Mouse (Mus musculus): ENCODE results near the gene Dpy19l1. TPM values are rescaled to one million over a fixed set of nuclear protein-coding genes. Genes with fewer than 3 reads are reported as not detected.

The Dpy19l1 gene
- polyA plus RNA-seq, 2 experiments, result 10.9 to 17.9 TPM

GRCm38 (mm10) chr9:24513290-24514077 is 10.5 kb upstream of the Dpy19l1 start:
- no peak overlapping the region for H3K27ac ChIP-seq
- H3K9ac ChIP-seq (replicated peaks), result no peak overlapping the region

GRCm38 (mm10) chr9:24512121-24512539 is 9.2 kb upstream of the Dpy19l1 start:
- DNase-seq (ENCODE audit: low read depth in 3 of 3, low spot score in 3 of 3), result no peak
- no peaks in the 10 kb centered on the region for H3K9me3 ChIP-seq (ENCODE audit: control insufficient read depth, low read length)
- H3K36me3 ChIP-seq (replicated peaks; ENCODE audit: control insufficient read depth, insufficient read depth, low read depth), result no peaks in the 10 kb centered on the region
- H3K4me2 ChIP-seq (ENCODE audit: low read depth), result no peak overlapping the region
- no peak for TF ChIP-seq EP300 (IDR thresholded peaks at IDR 0.05; ENCODE audit: low read depth)
- TF ChIP-seq CTCF (IDR thresholded peaks at IDR 0.05; ENCODE audit: low read depth), result no peak
- ATAC-seq (ENCODE audit: insufficient read depth), result no peak
- H3K9ac ChIP-seq (replicated peaks), result no peak overlapping the region
- H3K27me3 ChIP-seq (ENCODE audit: control insufficient read depth, insufficient read depth, low read length), result no peaks in the 10 kb centered on the region
- 66% methylated on average over 5 of the region's 5 CpGs for WGBS (ENCODE audit: insufficient replicate concordance)
- H3K4me1 ChIP-seq (replicated peaks; ENCODE audit: control insufficient read depth in 2 of 2, insufficient read depth in 2 of 2, low read length in 1 of 2), result peaks cover 0 to 3% of the 10 kb centered on the region in 2 experiments; a peak in 1 of 4 replicates
- H3K4me3 ChIP-seq (ENCODE audit: insufficient read depth in 1 of 2, low read depth in 2 of 2, low read length in 2 of 2), result no peak overlapping the region
- no peak overlapping the region for H3K27ac ChIP-seq

More at GRCm38 (mm10) chr9:24513290-24514077, 10.5 kb upstream of the Dpy19l1 start:
- H3K4me1 ChIP-seq (replicated peaks; ENCODE audit: control insufficient read depth in 2 of 2, insufficient read depth in 2 of 2, low read length in 1 of 2), result peaks cover 0 to 3% of the 10 kb centered on the region in 2 experiments; a peak in 1 of 4 replicates
- no peak overlapping the region for H3K4me2 ChIP-seq (ENCODE audit: low read depth)
- H3K9me3 ChIP-seq (ENCODE audit: control insufficient read depth, low read length), result no peaks in the 10 kb centered on the region
- no peaks in the 10 kb centered on the region for H3K36me3 ChIP-seq (replicated peaks; ENCODE audit: control insufficient read depth, insufficient read depth, low read depth)
- no peak overlapping the region for H3K4me3 ChIP-seq (ENCODE audit: insufficient read depth in 1 of 2, low read depth in 2 of 2, low read length in 2 of 2)
- H3K27me3 ChIP-seq (ENCODE audit: control insufficient read depth, insufficient read depth, low read length), result no peaks in the 10 kb centered on the region
- DNase-seq (ENCODE audit: low read depth in 3 of 3, low spot score in 3 of 3) (no peak), ATAC-seq (ENCODE audit: insufficient read depth) (no peak)
- 53% methylated on average over 9 of the region's 9 CpGs for WGBS (ENCODE audit: insufficient replicate concordance)
- TF ChIP-seq CTCF (IDR thresholded peaks at IDR 0.05; ENCODE audit: low read depth) (no peak), EP300 (IDR thresholded peaks at IDR 0.05; ENCODE audit: low read depth) (no peak)

GRCm38 (mm10) chr9:24511371-24512120 is 8.6 kb upstream of the Dpy19l1 start:
- no peak for ATAC-seq (ENCODE audit: insufficient read depth)
- peaks cover 0 to 3% of the 10 kb centered on the region in 2 experiments; a peak in 1 of 4 replicates for H3K4me1 ChIP-seq (replicated peaks; ENCODE audit: control insufficient read depth in 2 of 2, insufficient read depth in 2 of 2, low read length in 1 of 2)
- no peak overlapping the region for H3K4me3 ChIP-seq (ENCODE audit: insufficient read depth in 1 of 2, low read depth in 2 of 2, low read length in 2 of 2)
- 64% methylated on average over 4 of the region's 4 CpGs for WGBS (ENCODE audit: insufficient replicate concordance)
- TF ChIP-seq EP300 (IDR thresholded peaks at IDR 0.05; ENCODE audit: low read depth) (no peak), CTCF (IDR thresholded peaks at IDR 0.05; ENCODE audit: low read depth) (no peak)
- H3K9ac ChIP-seq (replicated peaks), result no peak overlapping the region
- H3K4me2 ChIP-seq (ENCODE audit: low read depth), result no peak overlapping the region
- H3K36me3 ChIP-seq (replicated peaks; ENCODE audit: control insufficient read depth, insufficient read depth, low read depth), result no peaks in the 10 kb centered on the region
- H3K27me3 ChIP-seq (ENCODE audit: control insufficient read depth, insufficient read depth, low read length), result no peaks in the 10 kb centered on the region
- no peaks in the 10 kb centered on the region for H3K9me3 ChIP-seq (ENCODE audit: control insufficient read depth, low read length)
- DNase-seq (ENCODE audit: low read depth in 3 of 3, low spot score in 3 of 3), result no peak
- no peak overlapping the region for H3K27ac ChIP-seq

- Histone ChIP-seq H3K27me3 (ENCODE audit: control insufficient read depth, insufficient read depth, low read length) (no peaks in the 10 kb centered on the region), H3K4me3 (ENCODE audit: insufficient read depth in 1 of 2, low read depth in 2 of 2, low read length in 2 of 2) (no peak overlapping the region), H3K36me3 (replicated peaks; ENCODE audit: control insufficient read depth, insufficient read depth, low read depth) (no peaks in the 10 kb centered on the region), H3K9me3 (ENCODE audit: control insufficient read depth, low read length) (no peaks in the 10 kb centered on the region), H3K27ac (no peak overlapping the region), H3K4me1 (replicated peaks; ENCODE audit: control insufficient read depth in 2 of 2, insufficient read depth in 2 of 2, low read length in 1 of 2) (peaks cover 0 to 10% of the 10 kb centered on the region in 2 experiments; a peak in 3 of 4 replicates), H3K9ac (replicated peaks) (no peak overlapping the region), H3K4me2 (ENCODE audit: low read depth) (no peak overlapping the region)
- WGBS (ENCODE audit: insufficient replicate concordance), result 82% methylated on average over 4 of the region's 4 CpGs
- no peak for TF ChIP-seq EP300 (IDR thresholded peaks at IDR 0.05; ENCODE audit: low read depth)
- TF ChIP-seq CTCF (IDR thresholded peaks at IDR 0.05; ENCODE audit: low read depth), result no peak
- ATAC-seq (ENCODE audit: insufficient read depth) (no peak), DNase-seq (ENCODE audit: low read depth in 3 of 3, low spot score in 3 of 3) (no peak)
Observed at GRCm38 (mm10) chr9:24508880-24509279, 5.9 kb upstream of the Dpy19l1 start.

- Histone ChIP-seq H3K4me3 (ENCODE audit: insufficient read depth in 1 of 2, low read depth in 2 of 2, low read length in 2 of 2) (no peak overlapping the region), H3K27me3 (ENCODE audit: control insufficient read depth, insufficient read depth, low read length) (no peaks in the 10 kb centered on the region), H3K36me3 (replicated peaks; ENCODE audit: control insufficient read depth, insufficient read depth, low read depth) (no peaks in the 10 kb centered on the region), H3K27ac (no peak overlapping the region), H3K9me3 (ENCODE audit: control insufficient read depth, low read length) (no peaks in the 10 kb centered on the region), H3K4me1 (replicated peaks; ENCODE audit: control insufficient read depth in 2 of 2, insufficient read depth in 2 of 2, low read length in 1 of 2) (peaks cover 3 to 9% of the 10 kb centered on the region in 2 experiments; a peak in 3 of 4 replicates), H3K4me2 (ENCODE audit: low read depth) (no peak overlapping the region), H3K9ac (replicated peaks) (no peak overlapping the region)
- no peak for TF ChIP-seq CTCF (IDR thresholded peaks at IDR 0.05; ENCODE audit: low read depth)
- no peak for TF ChIP-seq EP300 (IDR thresholded peaks at IDR 0.05; ENCODE audit: low read depth)
- ATAC-seq (ENCODE audit: insufficient read depth) (no peak), DNase-seq (ENCODE audit: low read depth in 3 of 3, low spot score in 3 of 3) (no peak)
Observed at GRCm38 (mm10) chr9:24506510-24506909, 3.6 kb upstream of the Dpy19l1 start.
